28 mouse cellular contexts compared by ENCODE assay signal in the genomic region with DNA sequence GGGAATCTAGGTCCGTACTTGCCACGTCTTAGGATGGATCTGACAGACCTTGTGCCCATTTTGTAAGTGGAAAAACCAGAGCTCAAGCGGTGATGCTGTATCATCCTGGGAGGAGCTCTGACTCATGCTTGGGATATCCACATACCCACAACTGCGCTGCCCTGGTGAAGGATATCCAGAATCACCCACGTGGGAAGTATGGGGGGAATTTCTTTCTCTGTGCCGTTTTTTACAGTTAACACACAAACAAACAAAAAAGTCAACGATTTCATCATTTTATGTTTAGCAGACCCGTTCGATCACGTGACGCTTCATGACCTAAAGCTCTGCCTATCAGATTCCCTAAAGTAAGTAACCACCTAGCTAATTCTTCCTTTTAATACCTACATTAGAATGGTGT. TPM values are rescaled to one million over a fixed set of nuclear protein-coding genes. Genes with fewer than 3 reads are reported as not detected.
"Had no signal": no experiment of that assay in that cellular context is flagged by ENCODE, and none has a peak within 500 bp of the region (broad histone marks: within the 10 kb centered on the region; RNA-seq: fewer than 3 reads in every experiment).

No protein-coding gene starts in this region.

- H3K36me3 ChIP-seq: heart, embryonic 12.5 days; hindbrain, embryonic 13.5 days; hindbrain, embryonic 15.5 days; kidney, embryonic 15.5 days; limb, embryonic 12.5 days; liver, embryonic 12.5 days had no signal

- H3K4me1 ChIP-seq: heart, embryonic 12.5 days; hindbrain, embryonic 13.5 days; hindbrain, embryonic 15.5 days; kidney, embryonic 15.5 days; limb, embryonic 12.5 days; liver, embryonic 12.5 days had no signal

- H3K9me3 ChIP-seq: heart, embryonic 12.5 days; hindbrain, embryonic 13.5 days; hindbrain, embryonic 15.5 days; kidney, embryonic 15.5 days; limb, embryonic 12.5 days; liver, embryonic 12.5 days had no signal

- H3K9ac ChIP-seq: heart, embryonic 12.5 days; hindbrain, embryonic 13.5 days; hindbrain, embryonic 15.5 days; kidney, embryonic 15.5 days; limb, embryonic 12.5 days; liver, embryonic 12.5 days; liver, embryonic 14.5 days had no signal

- H3K27ac ChIP-seq: gastrocnemius, adult 2 months; heart, adult 2 months; hindbrain, embryonic 13.5 days; hindbrain, embryonic 15.5 days; hindbrain, postnatal 0 days; kidney, embryonic 15.5 days; kidney, postnatal 0 days; limb, embryonic 12.5 days; liver, embryonic 12.5 days; liver, embryonic 14.5 days had no signal

- DNase-seq: gastrocnemius, adult 2 months; gastrocnemius, postnatal 10 days; gastrocnemius, postnatal 25 days; heart, adult 2 months; heart, postnatal 10 days; heart, postnatal 4 days; kidney, adult 11 months; kidney, adult 2 months; kidney, adult 9 months; kidney, postnatal 14 days; kidney, postnatal 36 days; layer of hippocampus, adult 9-11 months; layer of hippocampus, postnatal 36 days; left cerebral cortex, postnatal 4 days had no signal

- H3K4me3 ChIP-seq: gastrocnemius, adult 2 months; heart, adult 2 months; heart, embryonic 12.5 days; hindbrain, embryonic 13.5 days; hindbrain, embryonic 15.5 days; kidney, embryonic 15.5 days; limb, embryonic 12.5 days; liver, embryonic 12.5 days had no signal

- H3K4me2 ChIP-seq: heart, embryonic 12.5 days; hindbrain, embryonic 13.5 days; hindbrain, embryonic 15.5 days; kidney, embryonic 15.5 days; limb, embryonic 12.5 days; liver, embryonic 12.5 days had no signal

- ATAC-seq: hindbrain, postnatal 0 days; intestine, embryonic 16.5 days; liver, embryonic 12.5 days had no signal

- H3K27me3 ChIP-seq: heart, embryonic 12.5 days; hindbrain, embryonic 13.5 days; hindbrain, embryonic 15.5 days; kidney, embryonic 15.5 days; limb, embryonic 12.5 days; liver, embryonic 12.5 days had no signal

RNA-seq across cellular contexts. Expression of a gene that starts 1.6 kb away (rescaled TPM):
- total RNA-seq: gastrocnemius, adult 2 months; gastrocnemius, postnatal 10 days; gastrocnemius, postnatal 25 days; granulocyte monocyte progenitor cell, adult 5-6 weeks; liver, adult 2 months had no signal
- polyA plus RNA-seq: hindbrain, embryonic 11.5 days; intestine, embryonic 16.5 days; kidney, adult 2 months; kidney, postnatal 0 days; liver, adult 2 months; liver, embryonic 12.5 days; liver, embryonic 14.5 days; liver, embryonic 16.5 days had no signal
